Mouse (Mus musculus) heart, adult 11 months (tissue): ENCODE data around the gene Nr2f2.
A peak's percentile ranks its signal among the peaks of the same experiment; 100 is the strongest.

Experiments used
- DNase-seq: peaks from one replicate; pipeline ENCODE4 v3.0.0; 2022

The Nr2f2 gene

DNA sequence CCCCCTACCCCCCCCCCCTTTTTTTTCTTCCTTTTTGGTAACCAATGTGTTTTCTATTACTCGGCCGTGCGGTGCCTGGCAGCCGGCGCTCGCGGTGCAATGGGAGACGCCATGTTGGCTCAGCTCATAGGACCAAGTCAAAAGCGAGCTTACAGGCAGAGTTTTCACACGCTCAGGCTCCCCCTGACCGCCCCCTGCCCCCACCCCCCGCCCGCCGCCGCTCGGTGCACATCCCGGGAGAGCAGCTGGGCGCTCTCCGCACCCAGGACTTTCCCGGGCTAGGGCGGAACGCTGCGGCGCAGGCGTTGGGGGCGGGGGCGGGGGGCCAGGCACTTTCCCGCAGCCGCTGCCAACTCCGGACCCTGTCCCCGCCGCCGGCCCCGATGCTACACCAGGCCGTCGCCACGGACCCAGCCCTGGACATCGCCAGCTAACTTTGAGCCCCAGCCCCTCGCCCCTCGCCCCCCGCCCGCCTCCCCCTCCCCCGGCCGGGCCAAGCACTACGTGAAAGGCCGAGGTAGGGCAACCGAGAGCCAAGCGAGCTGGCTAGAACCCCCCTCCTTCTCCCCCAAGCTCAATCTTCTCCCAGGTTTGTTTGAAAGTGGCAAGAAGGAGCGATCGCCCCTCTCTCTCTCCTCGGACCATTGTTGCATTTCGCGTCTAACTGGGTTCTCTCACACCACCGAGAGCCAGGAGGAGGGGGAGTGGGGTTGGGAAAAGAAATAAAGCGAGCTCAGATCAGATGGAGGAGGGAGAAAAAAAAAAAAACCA lies 15.6 kb downstream of the Nr2f2 start:
- DNase-seq, result peak; percentile 97

DNA sequence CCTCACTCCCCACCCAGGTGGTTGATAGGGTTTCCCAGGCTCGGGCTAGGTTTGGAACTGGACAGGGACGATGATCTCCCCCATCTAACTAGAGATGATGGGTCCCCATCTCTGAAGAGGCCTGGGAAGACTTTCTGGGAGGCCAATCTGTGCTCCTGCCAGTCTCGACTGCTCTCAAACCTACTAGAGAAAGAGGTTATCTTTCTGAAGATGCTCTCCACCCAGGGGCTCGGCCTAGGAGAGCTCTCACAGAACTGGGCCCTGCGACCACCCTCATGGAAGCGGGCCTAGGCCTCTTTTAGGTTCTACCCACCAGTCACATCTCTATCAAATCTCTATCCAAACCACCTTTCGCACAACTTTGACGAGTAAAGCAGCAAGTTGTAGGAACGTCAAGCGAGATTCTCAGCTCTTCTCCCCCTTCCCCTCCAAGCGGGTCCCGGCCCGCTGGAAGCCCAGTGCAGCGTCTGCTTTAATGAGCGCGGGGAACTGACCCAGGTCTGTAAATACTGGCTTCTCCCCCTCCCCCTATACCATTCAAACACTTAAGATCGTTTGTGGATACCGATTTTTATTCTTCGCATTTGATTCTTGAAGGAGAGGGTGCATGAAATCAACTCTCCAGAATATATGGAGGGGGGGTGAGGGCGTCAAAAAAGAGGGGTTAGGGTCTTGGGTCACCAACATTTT lies 16.4 kb downstream of the Nr2f2 start:
- DNase-seq, result peak; percentile 94

DNA sequence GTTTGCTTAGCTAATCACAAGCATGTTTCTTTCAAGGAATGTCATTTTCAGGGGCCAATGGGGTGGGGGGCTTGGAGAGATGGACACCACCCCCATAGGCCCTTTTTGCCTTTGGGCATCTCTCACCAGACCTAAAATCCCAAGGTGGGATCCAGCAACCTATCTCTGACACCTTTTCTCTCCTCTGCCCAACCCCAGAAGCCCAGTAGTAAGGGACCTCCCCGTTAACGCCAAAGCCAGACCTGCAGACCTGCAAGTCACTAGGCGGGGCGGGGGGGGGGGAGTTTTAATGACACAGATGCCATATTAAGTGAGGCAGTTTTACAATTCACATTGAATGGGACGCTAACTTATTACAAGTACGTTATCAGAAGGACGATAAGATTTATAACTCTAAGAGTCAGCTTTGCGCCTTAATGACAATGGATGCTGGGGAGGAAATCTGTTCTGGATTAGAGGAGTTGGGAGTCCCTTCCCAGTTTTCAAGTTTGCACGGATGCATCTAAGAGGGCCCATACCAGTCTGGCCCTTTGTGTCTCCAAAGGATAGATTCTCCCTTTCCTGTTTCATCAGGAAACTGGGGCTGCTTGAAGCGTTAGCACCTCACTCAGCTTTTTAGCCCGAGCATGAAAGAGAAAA lies 17.4 kb downstream of the Nr2f2 start:
- DNase-seq, result peak; percentile 88

DNA sequence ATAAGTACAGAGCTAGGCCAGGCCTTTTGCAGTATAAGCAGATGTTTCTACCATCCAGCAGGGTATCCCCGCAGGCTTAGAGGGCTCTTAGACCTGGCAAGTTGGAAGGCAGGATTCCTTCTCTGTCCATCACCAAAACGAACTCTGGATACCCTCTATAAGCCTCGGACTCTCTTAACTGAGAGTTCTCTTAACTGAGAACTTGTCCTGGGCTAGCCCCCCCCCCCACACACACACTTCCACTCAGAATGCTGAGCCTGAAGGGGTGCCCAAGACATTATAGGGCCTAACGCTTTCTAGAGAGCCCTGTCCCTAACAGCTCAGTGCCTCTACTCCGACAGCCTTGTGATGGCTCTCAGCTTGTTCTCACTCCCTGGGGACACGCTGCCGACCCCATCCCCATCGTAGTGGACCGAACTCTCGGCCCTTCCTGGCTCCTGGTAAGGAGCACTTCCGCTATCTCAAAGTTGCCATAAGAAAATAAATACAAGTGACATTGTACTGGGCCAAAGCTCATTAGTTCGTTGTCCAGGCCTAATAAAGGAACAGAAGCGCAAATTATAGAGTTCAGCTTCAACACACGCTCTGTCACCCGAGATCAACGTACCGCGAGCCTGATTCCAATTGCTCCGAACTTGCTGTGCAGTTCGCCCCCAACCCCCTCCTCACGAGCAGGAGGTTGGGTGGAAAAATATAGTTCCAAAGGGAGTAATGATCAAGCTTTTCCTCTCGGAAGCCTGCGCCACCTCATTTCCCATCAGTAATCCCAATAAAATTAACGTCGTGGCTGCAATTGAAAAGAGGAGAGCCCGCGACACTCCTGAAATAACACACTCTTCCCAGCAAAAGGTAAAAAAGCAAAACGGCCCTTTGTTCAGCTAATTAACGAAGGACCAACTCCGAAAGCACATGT lies 18.2 kb downstream of the Nr2f2 start:
- DNase-seq, result peak; percentile 92

DNA sequence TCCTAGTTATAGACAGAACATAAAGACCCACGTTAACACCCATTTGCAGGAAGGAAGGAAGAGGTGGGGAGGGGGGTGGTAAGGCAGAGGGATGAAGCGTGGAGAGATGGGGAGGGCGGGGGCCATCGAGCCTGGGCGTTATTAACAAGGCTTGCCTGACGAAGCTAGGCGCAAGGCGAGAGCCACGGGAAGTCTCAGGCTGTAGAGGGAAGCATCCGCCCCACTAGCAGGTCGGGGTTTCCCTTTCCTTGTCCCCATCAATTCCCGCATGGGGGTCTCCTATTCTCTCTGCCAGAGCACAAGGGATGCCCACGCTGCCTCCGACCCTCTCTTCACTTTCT lies 18.9 kb downstream of the Nr2f2 start:
- DNase-seq, result peak; percentile 94

DNA sequence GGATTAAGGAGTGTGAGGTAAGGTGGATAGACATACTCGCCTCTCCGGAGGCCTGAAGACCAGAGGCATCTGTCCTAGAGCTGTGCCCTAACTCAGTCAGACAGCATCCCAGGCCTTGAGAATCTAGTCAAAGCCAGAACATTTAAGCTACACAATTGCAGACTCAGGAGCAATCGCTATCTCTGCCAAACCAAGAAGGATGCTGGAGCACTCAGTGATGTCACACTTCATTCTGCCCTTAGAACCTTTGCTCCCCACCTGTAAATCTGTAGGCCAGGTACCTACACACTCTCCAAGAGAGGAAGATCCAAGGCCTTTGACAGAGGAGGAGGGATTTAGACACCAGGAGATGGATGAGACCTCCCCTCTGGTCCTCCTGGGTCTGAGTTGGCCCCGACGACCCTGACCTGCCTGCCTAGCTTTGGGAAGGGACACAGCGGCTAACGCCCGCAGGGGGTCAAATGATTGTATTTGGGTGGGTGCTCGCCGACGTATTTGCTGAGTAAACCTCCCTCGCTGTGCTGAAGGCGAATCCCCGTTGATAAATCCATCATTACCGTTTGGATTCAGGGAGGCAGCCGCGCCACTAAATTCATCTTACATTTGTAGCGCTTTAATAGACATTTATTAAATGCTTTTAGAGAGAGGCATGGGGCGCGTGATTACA lies 19.5 kb downstream of the Nr2f2 start:
- DNase-seq, result peak; percentile 89

DNA sequence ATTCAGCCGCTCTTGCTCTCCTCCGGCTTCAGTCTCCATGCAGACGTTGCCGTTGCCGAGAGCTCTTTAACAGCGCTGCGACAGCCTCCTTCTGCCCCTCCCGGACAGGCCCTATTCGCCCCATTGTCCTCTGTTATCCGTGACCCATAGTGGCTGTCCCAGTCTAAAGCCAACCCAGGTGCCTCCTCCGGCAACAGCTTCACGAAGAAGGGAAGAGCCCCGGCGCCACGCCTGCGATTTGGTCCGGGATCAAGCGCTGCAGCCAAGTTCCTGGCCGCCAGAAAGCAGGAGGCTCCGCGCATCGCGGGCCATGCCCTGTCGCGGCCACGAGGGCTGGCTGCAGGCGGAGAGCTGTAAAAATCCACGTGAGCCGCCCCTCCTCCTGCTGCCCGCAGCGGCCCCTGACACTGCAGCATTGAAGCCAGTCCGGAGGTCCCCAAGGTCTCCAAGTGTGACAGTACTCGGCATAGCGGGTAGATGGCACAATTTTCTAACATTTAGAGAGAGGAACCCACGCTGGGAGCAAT lies 20.5 kb downstream of the Nr2f2 start:
- DNase-seq, result peak; percentile 99

DNA sequence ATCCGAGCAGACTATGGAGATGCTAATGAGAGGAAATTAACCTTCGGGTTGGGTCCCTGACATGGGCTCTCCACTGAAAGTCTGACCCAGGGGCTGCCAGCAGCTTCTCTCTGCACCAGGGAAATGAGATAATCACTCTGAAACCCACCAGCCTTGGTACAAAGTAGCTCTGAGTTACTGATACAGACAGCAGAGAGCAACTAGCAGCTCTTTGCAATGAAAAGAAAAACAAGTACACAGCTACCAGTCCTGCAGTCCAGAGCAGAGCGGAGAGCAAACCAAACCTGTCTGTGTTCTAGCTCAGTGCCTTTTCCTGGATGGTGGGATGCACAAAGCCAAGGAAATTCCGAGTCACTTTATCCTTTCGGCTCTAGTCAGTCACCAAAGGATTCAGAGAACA lies 23.1 kb downstream of the Nr2f2 start:
- peak; percentile 78 for DNase-seq

DNA sequence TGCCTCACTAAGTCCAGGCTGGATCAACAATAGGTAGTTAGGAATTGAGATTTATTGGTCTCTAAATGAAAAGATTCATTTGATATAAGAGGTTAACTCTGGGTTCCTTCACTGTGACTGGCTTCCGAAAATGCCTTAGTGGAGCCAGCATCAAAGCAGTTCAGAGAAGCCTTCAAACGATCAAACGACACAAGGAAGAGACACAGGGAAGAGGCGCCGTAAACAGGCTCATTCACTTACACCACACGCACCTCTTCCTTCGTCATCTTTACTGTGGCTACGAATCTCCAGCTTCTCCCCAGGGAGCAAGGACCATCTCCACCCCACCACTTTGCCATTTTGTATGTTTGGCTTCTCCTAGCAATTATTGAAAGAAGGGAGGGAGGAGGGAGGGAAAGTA lies 23.8 kb downstream of the Nr2f2 start:
- DNase-seq, result peak; percentile 61

DNA sequence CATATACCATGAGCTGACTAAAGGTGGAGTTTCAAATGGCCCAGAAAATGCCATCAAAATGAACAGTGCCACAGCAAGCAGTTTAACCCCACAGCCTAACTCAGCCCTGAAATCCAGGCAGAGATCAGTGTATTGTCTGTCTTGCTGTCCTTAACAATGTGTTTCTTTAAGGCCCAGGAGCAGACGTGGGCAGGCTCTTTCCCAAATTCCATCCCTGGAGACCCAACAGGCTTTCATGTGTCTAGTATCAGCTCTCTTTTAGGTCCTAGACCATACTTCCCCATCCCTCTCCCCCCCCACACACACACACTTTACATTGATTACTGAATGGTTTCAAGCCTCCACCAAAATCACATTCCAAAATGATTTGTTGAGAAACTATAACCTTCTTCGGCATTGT lies 24.5 kb downstream of the Nr2f2 start:
- peak; percentile 53 for DNase-seq

DNA sequence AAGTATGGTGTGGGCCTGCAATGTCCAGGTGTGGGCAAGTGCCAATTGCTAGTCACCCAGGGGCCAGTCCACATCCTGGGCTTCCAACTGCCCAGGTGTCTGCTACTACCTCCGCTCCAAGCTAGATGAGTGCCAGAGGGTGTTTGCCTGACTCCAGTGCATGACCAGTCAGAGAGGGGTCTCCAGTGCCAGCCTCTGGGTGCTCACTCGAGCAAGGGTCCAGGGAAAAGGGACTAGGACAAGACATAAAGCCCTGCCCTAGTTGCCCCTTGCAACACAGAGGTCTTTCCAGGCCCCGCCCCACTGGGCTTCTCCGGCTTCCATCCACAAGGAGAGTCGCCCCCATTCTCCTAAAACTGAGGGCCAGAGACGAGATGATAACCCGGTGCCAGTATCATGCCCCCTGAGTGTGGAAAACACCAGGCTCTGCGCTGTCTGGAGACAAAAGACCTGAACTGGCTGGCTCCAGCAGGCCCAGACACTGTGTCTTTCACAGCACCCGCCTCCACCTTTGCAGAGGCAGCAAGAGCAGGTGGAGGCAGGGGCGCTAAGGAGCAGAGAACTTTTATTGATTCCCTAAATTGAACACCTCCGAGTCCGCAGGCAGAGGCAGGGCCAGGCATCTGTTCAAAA lies 26.4 kb downstream of the Nr2f2 start:
- peak; percentile 85 for DNase-seq

DNA sequence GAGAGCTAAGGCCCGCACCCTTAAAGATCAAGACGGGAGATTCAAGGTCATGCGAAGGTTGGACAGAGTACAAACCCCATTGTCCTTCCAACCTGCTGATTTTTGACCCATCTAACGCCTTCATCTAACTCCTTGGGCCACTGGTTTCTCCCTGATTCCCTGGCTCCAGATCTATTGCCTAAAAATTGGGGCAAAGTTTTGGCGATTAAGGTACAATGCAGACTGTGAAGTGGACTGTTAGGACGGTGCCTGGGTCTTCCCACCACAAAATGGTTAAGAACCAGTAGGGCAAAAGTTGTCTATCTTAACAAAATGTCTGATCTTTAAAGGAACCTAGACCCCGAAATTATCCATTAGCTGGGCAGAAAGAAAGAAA lies 28.3 kb downstream of the Nr2f2 start:
- DNase-seq, result no peak

DNA sequence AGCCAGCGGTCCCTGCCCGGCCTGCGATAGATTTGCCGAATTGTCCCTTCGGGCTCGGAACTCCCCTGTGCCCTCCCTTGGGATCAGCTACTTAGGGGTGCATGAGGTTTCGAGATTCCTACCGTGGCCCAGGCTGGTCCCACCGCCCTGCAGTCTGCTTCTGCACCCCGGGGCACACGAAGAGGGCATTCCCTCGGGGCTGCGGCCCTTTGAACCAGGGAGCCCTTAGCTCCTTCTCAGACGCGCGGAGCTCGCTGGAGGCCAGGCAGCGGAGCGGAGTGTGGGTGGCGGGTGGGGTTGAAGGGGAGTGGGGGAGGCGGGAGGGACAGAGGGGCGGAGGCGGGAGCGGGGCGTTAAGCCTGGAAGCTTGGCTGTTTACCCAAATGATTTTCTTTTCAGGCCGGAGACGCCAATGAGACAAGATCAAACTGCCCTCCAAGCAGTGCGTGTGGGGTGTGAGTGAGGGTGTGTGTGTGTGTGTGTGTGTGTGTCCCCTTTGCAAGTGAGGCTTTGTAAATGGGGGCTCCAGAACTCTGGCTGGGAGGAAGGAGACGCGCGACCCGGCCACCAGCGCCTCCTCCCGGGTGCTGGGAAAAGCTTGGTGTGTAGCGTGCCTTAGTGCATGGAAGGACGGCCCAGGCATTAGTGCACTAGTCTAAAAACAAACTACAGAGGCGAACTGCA lies 28.8 kb downstream of the Nr2f2 start:
- peak; percentile 91 for DNase-seq

DNA sequence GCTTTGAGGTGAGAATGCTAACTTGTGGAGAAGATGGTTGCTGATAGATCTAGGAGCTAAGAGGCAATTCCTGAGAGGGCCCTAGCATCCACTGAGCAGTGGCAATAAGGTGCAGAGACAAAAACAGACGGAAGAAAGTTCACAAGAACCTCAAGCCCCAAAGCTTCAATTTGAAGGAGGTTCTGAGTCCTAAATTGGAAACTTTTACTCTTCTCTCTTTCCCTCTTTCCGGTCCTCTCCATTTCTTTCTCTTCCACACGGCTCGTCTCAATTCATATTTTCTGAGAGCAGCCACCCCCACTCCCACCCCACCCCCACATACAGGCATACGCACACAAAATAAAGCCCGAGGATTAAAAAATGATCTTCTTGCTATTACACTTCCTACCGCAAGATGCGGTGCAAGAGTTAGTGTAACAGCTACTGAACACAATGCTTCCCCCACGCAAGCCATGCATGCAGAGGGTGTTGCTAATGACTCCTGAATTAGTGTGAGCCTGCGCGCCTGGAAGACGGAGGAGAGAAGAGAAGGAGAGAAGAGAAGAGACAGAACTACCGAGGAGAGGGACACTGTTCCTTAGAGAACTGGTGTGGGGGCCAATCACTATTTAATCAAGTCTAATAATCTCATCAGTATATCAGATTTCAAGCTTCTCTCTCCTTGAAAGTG lies 29.8 kb downstream of the Nr2f2 start:
- peak; percentile 49 for DNase-seq

DNA sequence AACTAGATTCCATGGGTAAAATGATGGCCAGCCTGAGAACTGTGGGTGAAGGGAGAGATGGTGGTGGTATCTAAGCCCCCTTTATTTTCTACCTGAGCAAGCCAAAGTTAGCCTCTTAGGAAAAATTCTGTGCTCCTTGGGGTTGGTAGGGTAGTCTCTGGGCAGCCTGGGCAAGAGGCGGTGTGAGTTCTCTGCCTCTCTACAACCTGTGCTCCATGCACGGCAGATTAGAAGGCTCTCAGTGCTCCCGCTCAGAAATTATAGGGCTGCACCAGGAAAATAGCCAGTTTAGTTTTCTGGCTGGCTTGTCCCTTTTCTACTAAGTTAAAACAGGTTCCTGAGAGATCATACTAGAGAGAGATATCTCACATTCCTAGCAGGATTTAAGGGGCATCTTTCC lies 30.4 kb downstream of the Nr2f2 start:
- DNase-seq, result peak; percentile 41

DNA sequence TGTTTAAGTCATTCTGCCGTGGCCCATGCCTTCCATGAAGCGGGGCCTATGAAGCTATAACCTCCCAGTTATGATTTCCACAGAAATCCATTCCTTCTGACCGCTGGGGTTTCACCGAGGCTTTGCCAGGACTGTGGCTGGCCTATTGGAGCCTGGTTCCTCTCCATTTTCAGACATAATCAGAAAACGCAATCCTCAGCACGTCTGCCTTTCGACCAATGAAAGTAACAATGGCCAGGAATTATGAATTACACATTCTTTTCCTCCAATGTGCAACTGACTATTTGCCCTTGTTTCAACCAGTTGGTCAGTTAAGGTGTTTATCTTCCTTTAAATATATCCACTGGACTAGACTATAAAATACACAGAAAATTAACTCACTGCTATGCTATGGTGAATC lies 31.1 kb downstream of the Nr2f2 start:
- DNase-seq, result no peak

DNA sequence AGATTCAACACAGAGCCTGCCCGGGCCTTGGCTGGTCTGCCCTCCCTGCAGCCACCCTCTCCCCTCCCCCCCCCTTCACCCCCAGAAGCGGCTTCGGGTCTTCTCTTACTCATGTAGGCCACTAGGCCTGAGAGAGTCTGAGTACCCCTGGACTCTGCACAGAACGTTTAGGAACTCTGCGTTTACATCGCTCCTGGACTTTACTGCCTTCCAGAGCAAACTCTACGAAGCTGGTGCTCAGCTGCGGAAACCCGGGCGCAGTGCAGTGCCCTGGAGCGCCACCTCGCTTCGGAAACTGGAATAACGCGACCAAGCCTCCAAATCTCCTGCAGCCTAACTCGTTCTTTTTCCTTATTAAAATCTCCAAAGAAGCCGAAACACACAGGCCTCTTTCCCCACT lies 31.7 kb downstream of the Nr2f2 start:
- peak; percentile 95 for DNase-seq

DNA sequence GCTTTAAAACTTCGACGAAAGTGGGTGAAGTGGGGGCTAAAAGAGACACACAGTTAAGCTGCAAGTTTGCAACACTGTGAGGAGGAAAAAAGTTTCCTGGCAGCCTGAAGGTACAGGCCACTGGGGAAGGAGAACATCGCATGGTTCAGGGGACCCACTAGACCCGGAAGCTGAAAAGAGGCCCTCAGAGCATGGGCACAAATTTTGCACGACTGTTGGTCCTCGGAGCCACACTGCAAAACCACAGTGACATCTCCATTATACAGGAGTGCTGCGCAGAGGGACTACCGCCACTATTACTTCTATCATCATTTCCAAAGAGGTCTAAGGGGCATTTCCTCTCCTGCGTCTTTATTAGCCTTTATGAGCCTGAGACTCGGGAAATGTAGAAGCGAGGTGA lies 32.7 kb downstream of the Nr2f2 start:
- DNase-seq, result peak; percentile 46

DNA sequence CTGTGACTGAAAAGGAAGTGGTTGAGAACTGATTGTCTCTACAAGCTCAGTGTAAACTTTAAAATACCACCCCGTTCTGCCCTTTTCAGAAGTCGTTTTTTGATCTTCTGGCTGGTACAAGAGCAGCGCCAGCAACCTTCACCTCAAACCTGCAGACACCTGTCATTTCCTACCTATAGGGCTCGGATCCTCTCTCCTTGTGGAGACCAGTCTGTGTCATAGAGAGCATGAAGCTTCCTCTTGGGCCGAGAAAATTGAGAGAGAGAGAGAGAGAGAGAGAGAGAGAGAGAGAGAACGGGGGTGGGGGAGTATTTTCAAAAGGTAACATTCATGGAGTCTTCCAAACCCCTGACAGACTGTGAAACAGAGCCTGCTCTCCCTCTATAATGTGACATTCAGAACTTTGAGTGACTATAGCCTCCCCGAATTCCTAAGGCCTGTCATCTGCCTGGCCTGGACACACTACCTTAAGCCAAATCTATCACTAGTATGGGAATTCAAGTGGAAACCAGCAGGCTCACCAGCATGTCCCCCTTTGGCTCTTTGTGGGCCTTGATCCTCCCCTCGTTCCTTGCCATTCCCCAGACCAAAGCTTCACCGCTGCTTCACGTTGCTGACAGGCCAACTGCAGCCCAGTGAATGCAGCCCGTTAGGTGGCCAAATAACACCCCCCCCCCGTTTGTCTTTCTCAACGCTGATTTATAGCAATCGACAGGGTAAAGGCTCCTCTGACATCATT lies 33.4 kb downstream of the Nr2f2 start:
- peak; percentile 61 for DNase-seq
